Mouse (Mus musculus) gastrocnemius, postnatal 25 days (tissue): ENCODE measurements at regions not wholly inside any gene's neighbourhood (a gene's known extent, or its start where the extent isn't known, plus 50 kb on each side); places are given as distances from the start of the nearest gene placed in this dataset.

ENCODE experiments used
- DNase-seq: peaks from one replicate; pipeline ENCODE4 v3.0.0; 2022

GRCm38 (mm10) chr11:38036582-38036981, 800.8 kb upstream of the Tenm2 start:
- no peak for DNase-seq

- no peak for DNase-seq
Measured at GRCm38 (mm10) chr11:38034526-38035286, 798.9 kb upstream of the Tenm2 start.

- DNase-seq = no peak
Measured at GRCm38 (mm10) chr11:38021704-38022103, 785.9 kb upstream of the Tenm2 start.

GRCm38 (mm10) chr11:37978131-37978530, 742.4 kb upstream of the Tenm2 start:
- DNase-seq = no peak

GRCm38 (mm10) chr11:37936439-37937134, 700.8 kb upstream of the Tenm2 start:
- DNase-seq = no peak

GRCm38 (mm10) chr11:37913161-37913560, 677.4 kb upstream of the Tenm2 start:
- DNase-seq = no peak

- DNase-seq = no peak
Measured at GRCm38 (mm10) chr11:37904991-37905390, 669.2 kb upstream of the Tenm2 start.

GRCm38 (mm10) chr11:37897713-37898112, 661.9 kb upstream of the Tenm2 start:
- DNase-seq = no peak

- DNase-seq = no peak
Measured at GRCm38 (mm10) chr11:37882717-37883116, 647.0 kb upstream of the Tenm2 start.

- DNase-seq = no peak
Measured at GRCm38 (mm10) chr11:37837301-37837700, 601.5 kb upstream of the Tenm2 start.

GRCm38 (mm10) chr11:37830975-37831374, 595.2 kb upstream of the Tenm2 start:
- DNase-seq = no peak

- no peak for DNase-seq
Measured at GRCm38 (mm10) chr11:37806761-37807160, 571.0 kb upstream of the Tenm2 start.

- DNase-seq = no peak
Measured at GRCm38 (mm10) chr11:37798783-37799318, 563.1 kb upstream of the Tenm2 start.

GRCm38 (mm10) chr11:37772481-37773089, 536.8 kb upstream of the Tenm2 start:
- no peak for DNase-seq

- DNase-seq = no peak
Measured at GRCm38 (mm10) chr11:37770881-37771280, 535.1 kb upstream of the Tenm2 start.

- no peak for DNase-seq
Measured at GRCm38 (mm10) chr11:37768121-37768520, 532.4 kb upstream of the Tenm2 start.

- no peak for DNase-seq
Measured at GRCm38 (mm10) chr11:37735992-37736391, 500.2 kb upstream of the Tenm2 start.

GRCm38 (mm10) chr11:37735501-37735900, 499.7 kb upstream of the Tenm2 start:
- no peak for DNase-seq

- no peak for DNase-seq
Measured at GRCm38 (mm10) chr11:37696981-37697380, 461.2 kb upstream of the Tenm2 start.

GRCm38 (mm10) chr11:37678484-37679193, 442.9 kb upstream of the Tenm2 start:
- no peak for DNase-seq

GRCm38 (mm10) chr11:37671320-37671719, 435.6 kb upstream of the Tenm2 start:
- DNase-seq = no peak

GRCm38 (mm10) chr11:37666925-37667324, 431.2 kb upstream of the Tenm2 start:
- no peak for DNase-seq
